Mouse (Mus musculus): ENCODE measurements around the gene Cd209g.
"Not testable (repeated sequence)": the region's sequence is repeated elsewhere in the genome, so short reads cannot be mapped to it uniquely, and the experiment has no call there.

The Cd209g gene

GRCm38 (mm10) chr8:4133798-4134197 is at the start of gene Cd209g:
Gene Cd209g (plus strand): TSS chr8:4134098.
- no peak for DNase-seq

- DNase-seq = peak; percentile 2
Measured at GRCm38 (mm10) chr8:4087180-4087722, 46.6 kb upstream of the Cd209g start.

DNA sequence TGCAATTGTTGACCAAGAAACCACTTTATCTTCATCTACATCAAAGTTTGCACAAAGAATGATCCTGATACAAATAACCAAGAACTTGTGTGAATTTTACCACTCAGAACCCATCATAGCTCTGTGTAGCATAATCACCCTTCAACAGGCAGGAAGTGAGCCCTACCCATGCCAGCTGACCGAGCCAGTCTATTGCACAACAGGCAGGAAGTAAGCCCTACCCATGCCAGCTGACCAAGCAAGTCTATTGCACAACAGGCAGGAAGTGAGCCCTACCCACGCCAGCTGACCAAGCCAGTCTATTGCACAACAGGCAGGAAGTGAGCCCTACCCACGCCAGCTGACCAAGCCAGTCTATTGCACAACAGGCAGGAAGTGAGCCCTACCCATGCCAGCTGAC is 45.4 kb upstream of the Cd209g start:
- DNase-seq = not testable (repeated sequence)

GRCm38 (mm10) chr8:4105735-4106134 is 28.2 kb upstream of the Cd209g start, which contains the start of gene Cd209f:
Gene Cd209f (minus strand): TSS chr8:4105835.
- DNase-seq = not testable (repeated sequence)

DNA sequence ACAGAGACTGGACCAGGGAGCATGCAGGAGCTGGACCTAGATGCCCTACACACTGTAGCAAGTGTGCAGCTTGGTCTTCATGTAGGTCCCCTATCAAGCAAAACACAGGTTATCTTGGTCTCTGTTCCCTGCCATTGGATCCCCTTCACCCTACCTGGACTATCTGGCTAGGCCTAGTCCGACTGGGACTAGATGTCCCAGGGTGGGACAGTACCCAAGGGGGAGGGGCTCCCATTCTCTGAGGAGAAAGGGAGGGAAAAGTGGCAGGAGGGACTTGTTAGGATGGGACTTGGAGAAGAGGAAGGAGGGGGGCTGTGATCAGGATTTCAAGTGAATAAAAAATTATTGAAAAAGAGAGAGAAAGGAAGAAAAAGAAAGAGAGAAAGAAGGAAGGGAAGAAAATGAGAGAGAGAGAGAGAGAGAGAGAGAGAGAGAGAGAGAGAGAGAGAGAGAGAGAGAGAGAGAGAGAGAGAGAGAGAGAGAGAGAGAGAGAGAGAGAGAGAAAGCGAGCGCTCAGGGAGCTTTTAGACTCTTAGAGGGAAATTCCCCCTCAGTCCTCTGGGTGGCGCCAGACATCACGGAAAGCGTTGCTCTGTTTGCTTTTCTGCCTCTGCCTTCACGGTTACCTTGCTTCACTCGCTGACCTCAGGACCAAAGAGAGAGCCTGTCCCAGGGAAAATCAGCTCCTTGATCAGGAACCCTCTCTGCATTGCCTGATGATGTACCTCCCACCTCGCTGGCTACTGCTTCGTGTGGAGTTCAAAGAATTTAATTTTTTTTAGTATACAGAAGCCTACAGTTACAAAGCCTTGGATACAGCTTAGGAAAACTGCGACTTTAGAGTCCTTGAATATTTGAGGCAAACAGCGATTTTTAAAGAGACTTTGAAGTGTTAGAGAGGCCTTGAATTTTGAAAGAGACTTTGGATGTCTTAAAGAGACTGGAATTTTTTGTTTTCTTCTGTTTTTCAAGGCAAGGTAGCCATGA is 6.1 kb downstream of the Cd209g start:
- peak; percentile 72 for DNase-seq

DNA sequence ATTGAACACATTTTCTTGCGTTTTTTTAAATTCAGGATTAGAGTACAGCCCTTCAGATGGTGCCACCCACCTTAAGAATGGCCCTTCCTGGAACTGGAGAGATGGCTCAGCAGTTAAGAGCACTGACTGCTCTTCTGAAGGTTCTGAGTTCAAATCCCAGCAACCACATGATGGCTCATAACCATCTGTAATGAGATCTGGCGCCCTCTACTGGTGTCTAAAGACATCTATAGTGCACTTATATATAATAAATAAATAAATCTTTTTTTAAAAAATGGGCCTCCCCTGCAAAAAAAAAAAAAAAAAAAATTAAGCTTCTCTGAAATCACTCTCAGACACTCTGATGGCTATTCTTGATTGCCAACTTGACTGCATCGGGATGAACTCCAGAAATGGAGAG is 7.8 kb downstream of the Cd209g start:
- no peak for DNase-seq

DNA sequence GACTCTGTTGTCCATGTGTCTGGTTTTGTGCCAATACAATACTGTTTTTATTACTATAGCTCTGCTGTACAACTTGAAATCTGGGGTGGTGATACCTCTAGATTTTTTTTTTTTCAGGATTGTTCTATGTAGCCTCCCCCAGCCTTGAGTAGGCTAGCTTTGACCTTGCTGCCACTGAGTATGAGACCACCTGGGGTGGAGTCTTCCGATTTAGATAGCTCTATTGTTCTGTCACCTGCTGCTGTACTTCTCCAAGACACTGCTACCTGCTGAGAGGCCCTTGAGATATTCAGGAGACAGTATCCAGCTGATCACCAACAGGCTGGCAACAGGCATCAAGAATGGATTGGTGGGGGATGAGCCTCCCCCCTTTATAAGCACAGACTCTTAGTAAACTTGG is 13.4 kb downstream of the Cd209g start:
- no peak for DNase-seq

DNA sequence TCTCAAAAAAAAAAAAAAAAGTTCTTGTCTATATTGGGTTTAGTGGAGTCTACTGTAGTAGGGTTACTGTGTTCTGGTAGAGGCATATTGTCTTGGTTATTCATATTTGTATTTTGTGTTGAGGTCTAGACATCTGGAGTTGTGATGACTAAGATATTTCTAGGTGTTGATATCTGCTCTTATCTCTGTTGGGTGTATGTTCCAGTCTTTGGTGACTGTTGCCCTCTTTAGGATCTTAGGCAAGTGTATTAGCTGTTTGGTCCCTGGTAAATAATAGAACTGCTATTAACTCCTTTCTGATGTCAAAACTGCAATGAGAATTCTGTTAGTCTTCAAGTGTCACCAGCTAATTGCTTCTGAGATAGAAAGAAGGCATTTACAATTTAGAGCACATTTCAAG is 21.0 kb downstream of the Cd209g start:
- DNase-seq = no peak

GRCm38 (mm10) chr8:4162786-4163185 is 28.9 kb downstream of the Cd209g start:
- no peak for DNase-seq

- peak; percentile 42 for DNase-seq
Measured at GRCm38 (mm10) chr8:4165176-4165851, 31.4 kb downstream of the Cd209g start.

- peak; percentile 99 for DNase-seq
Measured at GRCm38 (mm10) chr8:4165852-4166751, 32.2 kb downstream of the Cd209g start, which contains the start of gene Evi5l. Gene Evi5l (plus strand): TSS chr8:4166567.

- DNase-seq = no peak
Measured at GRCm38 (mm10) chr8:4166881-4167525, 33.1 kb downstream of the Cd209g start.

DNA sequence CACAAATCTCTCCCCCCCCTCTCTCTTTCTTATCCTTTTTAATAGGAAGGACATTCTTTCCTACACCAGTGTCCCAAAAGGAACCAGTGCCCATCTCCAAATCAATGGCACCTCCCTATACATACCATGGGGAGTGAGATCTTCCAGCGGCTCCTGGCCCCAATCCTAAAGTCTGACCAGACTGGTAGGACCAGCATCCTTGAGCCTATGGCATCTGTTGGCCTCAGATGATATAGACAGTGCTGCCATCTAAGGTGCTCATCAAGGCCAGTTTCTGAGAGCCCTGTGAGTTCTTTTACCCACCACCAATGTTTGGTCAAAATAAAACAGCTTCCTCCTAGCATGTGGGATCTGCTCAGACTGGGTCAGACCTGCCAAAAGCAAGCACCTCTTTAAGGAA is 34.0 kb downstream of the Cd209g start:
- peak; percentile 16 for DNase-seq

GRCm38 (mm10) chr8:4172486-4172885 is 38.6 kb downstream of the Cd209g start:
- peak; percentile 0 for DNase-seq

GRCm38 (mm10) chr8:4174018-4174417 is 40.1 kb downstream of the Cd209g start:
- DNase-seq = no peak

GRCm38 (mm10) chr8:4183409-4183808 is 49.5 kb downstream of the Cd209g start:
- DNase-seq = no peak

DNA sequence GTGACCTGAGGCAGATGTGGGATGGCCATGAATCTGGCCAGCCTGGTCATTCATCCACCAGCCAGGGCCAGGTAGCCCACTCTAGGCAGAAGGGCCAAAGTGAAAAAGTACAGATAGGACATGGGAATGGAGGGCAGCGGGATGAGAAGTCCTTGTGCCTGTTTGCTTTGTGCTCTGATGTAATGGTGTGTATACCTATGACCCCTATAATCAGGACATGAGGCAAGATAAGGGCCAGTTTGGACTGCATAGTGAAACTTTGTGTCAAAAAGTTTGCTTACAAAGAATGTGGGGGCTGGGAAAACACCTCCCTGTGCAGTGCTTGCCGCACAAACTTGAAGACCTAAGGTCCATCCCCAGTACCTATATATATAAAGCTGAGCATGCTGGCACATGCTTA is 52.3 kb downstream of the Cd209g start:
- no peak for DNase-seq

Data from cerebellum, adult 8-10 months (tissue).